Comparison of ENCODE assay signal across 8 mouse cellular contexts in genomic region chr4:57782549-57783390, GRCm38 (mm10).
A peak's percentile ranks its signal among the peaks of the same experiment; 100 is the strongest.
DNase-seq lines count a peak whose midpoint lies in the region; ATAC-seq and TF ChIP-seq lines count a peak whose summit lies in the region.

No protein-coding gene starts in this region.

- no peak overlapping the region for H3K27ac ChIP-seq in cortical plate, adult 2 months (ENCODE audit: insufficient read depth, low read length)
- no peak overlapping the region for H3K27ac ChIP-seq in liver, embryonic 13.5 days
- peak overlapping the region; percentile 34 for H3K27ac ChIP-seq in neural tube, embryonic 14.5 days (ENCODE audit: low read depth, low read length)

- 3% methylated on average over 33 of the region's 33 CpGs for WGBS in liver, embryonic 13.5 days (ENCODE audit: insufficient replicate concordance)
- WGBS in neural tube, embryonic 14.5 days, result 3% methylated on average over 33 of the region's 33 CpGs

- H3K4me3 ChIP-seq in megakaryocyte, embryonic 14.5 days (replicated peaks), result peak overlapping the region; percentile 91
- peak overlapping the region; percentile 32 for H3K4me3 ChIP-seq in cortical plate, adult 2 months (ENCODE audit: insufficient read depth, low read length)
- H3K4me3 ChIP-seq in liver, embryonic 13.5 days (replicated peaks), result peak overlapping the region; percentile 46
- peak overlapping the region; percentile 39 for H3K4me3 ChIP-seq in neural tube, embryonic 14.5 days (ENCODE audit: low read depth, low read length)

- H3K36me3 ChIP-seq in megakaryocyte, embryonic 14.5 days (replicated peaks; ENCODE audit: low read length), result no peaks in the 10 kb centered on the region
- H3K36me3 ChIP-seq in liver, embryonic 13.5 days, result no peaks in the 10 kb centered on the region
- no peaks in the 10 kb centered on the region for H3K36me3 ChIP-seq in neural tube, embryonic 14.5 days (ENCODE audit: control insufficient read depth, insufficient read depth, low read length)

- H3K27me3 ChIP-seq in megakaryocyte, embryonic 14.5 days (replicated peaks), result peaks cover 37% of the 10 kb centered on the region
- peaks cover 60% of the 10 kb centered on the region for H3K27me3 ChIP-seq in liver, embryonic 13.5 days
- H3K27me3 ChIP-seq in neural tube, embryonic 14.5 days (ENCODE audit: control insufficient read depth, insufficient read depth, low read length), result no peaks in the 10 kb centered on the region

- TF ChIP-seq CTCF in cortical plate, adult 2 months (IDR thresholded peaks at IDR 0.05; ENCODE audit: extremely low read depth, insufficient read depth, low read length), result no peak

- peak overlapping the region; percentile 70 for H3K4me2 ChIP-seq in liver, embryonic 13.5 days
- peak overlapping the region; percentile 85 for H3K4me2 ChIP-seq in neural tube, embryonic 14.5 days (ENCODE audit: low read depth, low read length)

- H3K9me3 ChIP-seq in megakaryocyte, embryonic 14.5 days, result no peaks in the 10 kb centered on the region
- H3K9me3 ChIP-seq in liver, embryonic 13.5 days (replicated peaks), result no peaks in the 10 kb centered on the region
- H3K9me3 ChIP-seq in neural tube, embryonic 14.5 days (ENCODE audit: control insufficient read depth, low read length), result no peaks in the 10 kb centered on the region

- no peak for ATAC-seq in megakaryocyte, adult 5-6 weeks (ENCODE audit: poor library complexity, severe bottlenecking)
- peak; percentile 47 to 60; a peak in 3 of 4 replicates for ATAC-seq in hematopoietic stem cell, adult 5-6 weeks (replicated peaks in 1 of 2; ENCODE audit: insufficient read depth in 1 of 2, low FRiP score in 2 of 2, low TSS enrichment in 1 of 2, low read depth in 1 of 2, poor library complexity in 2 of 2, severe bottlenecking in 2 of 2)
- ATAC-seq in liver, embryonic 13.5 days (ENCODE audit: low read depth), result no peak
- ATAC-seq in neural tube, embryonic 14.5 days (ENCODE audit: low read depth), result peak; percentile 76

- no peak overlapping the region; the same call in 1 of the 2 replicates for H3K9ac ChIP-seq in liver, embryonic 13.5 days
- H3K9ac ChIP-seq in neural tube, embryonic 14.5 days (replicated peaks; ENCODE audit: low read depth, low read length), result peak overlapping the region; percentile 48

- no peak for DNase-seq in liver, embryonic 13.5 days
- DNase-seq in layer of hippocampus, adult 9-11 months, result no peak
- no peak for DNase-seq in layer of hippocampus, adult 8-10 months (ENCODE audit: low spot score in 2 of 2)

- H3K4me1 ChIP-seq in megakaryocyte, embryonic 14.5 days, result peaks cover 18% of the 10 kb centered on the region
- no peaks in the 10 kb centered on the region for H3K4me1 ChIP-seq in cortical plate, adult 2 months (ENCODE audit: control insufficient read depth, insufficient read depth, low read length)
- peaks cover 15% of the 10 kb centered on the region for H3K4me1 ChIP-seq in liver, embryonic 13.5 days (replicated peaks)
- peaks cover 20% of the 10 kb centered on the region for H3K4me1 ChIP-seq in neural tube, embryonic 14.5 days (ENCODE audit: control insufficient read depth, insufficient read depth, low read length)

- TF ChIP-seq POLR2A in cortical plate, adult 2 months (IDR thresholded peaks at IDR 0.05; ENCODE audit: extremely low read depth, insufficient read depth, low read length), result no peak

Comparison
In these comparisons a context has a peak if more than half of its experiments do, and no peak if none do; other contexts are left out.
1. H3K4me3 ChIP-seq: peak in every context shown above with its lines; median percentile 91 in megakaryocyte, embryonic 14.5 days; 46 in liver, embryonic 13.5 days; 39 in neural tube, embryonic 14.5 days; 32 in cortical plate, adult 2 months.
2. ATAC-seq: peak in hematopoietic stem cell, adult 5-6 weeks (2 of 2) and neural tube, embryonic 14.5 days (single experiment); none in megakaryocyte, adult 5-6 weeks (single experiment) and liver, embryonic 13.5 days (single experiment).